Mouse (Mus musculus): Measurements from ENCODE around the gene Ccnjl. TPM values are rescaled to one million over a fixed set of nuclear protein-coding genes. Genes with fewer than 3 reads are reported as not detected.

The Ccnjl gene
- polyA plus RNA-seq, 1 experiment from 2014 or later, result 14.4 TPM

- H3K9ac ChIP-seq, result no peak overlapping the region
- peaks cover 17% of the 10 kb centered on the region for H3K36me3 ChIP-seq
- H3K27me3 ChIP-seq, result no peaks in the 10 kb centered on the region
- no peak overlapping the region for H3K4me3 ChIP-seq
- H3K4me2 ChIP-seq (replicated peaks), result no peak overlapping the region
- H3K27ac ChIP-seq, result no peak overlapping the region
- no peaks in the 10 kb centered on the region for H3K9me3 ChIP-seq
- peaks cover 20% of the 10 kb centered on the region for H3K4me1 ChIP-seq
- 76% methylated on average over 6 of the region's 6 CpGs for WGBS
- ATAC-seq (ENCODE audit: low FRiP score, low read depth), result no peak
Measured at GRCm38 (mm10) chr11:43552675-43553074, 24.1 kb downstream of the Ccnjl start.

GRCm38 (mm10) chr11:43556538-43556937 is 28.0 kb downstream of the Ccnjl start:
- no peak for ATAC-seq (ENCODE audit: low FRiP score, low read depth)
- Histone ChIP-seq H3K27ac (no peak overlapping the region), H3K4me3 (no peak overlapping the region), H3K9me3 (no peaks in the 10 kb centered on the region), H3K9ac (no peak overlapping the region), H3K4me2 (replicated peaks) (no peak overlapping the region), H3K27me3 (no peaks in the 10 kb centered on the region), H3K36me3 (peaks cover 40% of the 10 kb centered on the region), H3K4me1 (no peaks in the 10 kb centered on the region)
- WGBS, result 85% methylated on average over 11 of the region's 11 CpGs

DNA sequence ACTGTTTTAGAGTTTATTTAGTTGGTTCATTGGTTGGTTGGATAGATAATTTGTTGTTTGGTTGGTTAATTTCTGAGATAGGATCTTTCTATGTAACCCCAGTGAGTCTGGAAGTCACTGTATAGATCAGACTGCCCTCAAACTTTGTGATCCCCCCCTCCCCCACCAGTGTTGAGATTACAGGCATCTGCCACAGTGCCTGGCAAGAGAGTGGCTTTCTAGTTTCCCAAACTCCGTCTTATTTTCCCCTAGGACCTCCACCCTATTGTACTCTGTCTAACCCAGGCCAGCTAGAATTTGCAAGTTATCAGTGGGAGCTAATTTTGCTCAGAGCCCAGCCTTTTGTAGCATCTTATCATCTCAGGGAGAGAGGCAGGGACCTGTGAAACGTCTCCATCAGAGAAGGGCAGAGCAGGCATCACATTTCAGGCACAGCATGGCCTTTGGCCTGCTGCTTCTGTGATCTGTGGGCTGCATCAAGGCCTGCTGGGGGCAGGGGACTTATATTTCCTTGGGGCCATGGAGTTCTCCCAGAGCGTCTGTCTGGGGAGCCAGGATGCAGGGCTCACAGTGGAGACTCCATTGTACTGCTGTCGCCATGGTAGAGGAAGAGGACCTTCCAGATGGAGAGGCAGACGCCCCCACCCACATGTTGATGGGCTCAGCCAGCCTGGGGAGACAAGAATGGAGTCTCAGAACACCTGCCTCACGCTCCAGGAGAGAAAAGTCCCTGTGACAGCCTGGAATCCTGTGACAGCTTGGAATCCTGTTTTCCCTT is 31.1 kb downstream of the Ccnjl start:
- ATAC-seq (ENCODE audit: low FRiP score, low read depth), result no peak
- Histone ChIP-seq H3K27me3 (no peaks in the 10 kb centered on the region), H3K4me2 (replicated peaks) (no peak overlapping the region), H3K9ac (no peak overlapping the region), H3K9me3 (no peaks in the 10 kb centered on the region), H3K4me3 (no peak overlapping the region), H3K36me3 (peaks cover 41% of the 10 kb centered on the region), H3K27ac (no peak overlapping the region), H3K4me1 (peaks cover under 1% of the 10 kb centered on the region; the same call in 1 of the 2 replicates)
- WGBS, result 17% methylated on average over 6 of the region's 6 CpGs

DNA sequence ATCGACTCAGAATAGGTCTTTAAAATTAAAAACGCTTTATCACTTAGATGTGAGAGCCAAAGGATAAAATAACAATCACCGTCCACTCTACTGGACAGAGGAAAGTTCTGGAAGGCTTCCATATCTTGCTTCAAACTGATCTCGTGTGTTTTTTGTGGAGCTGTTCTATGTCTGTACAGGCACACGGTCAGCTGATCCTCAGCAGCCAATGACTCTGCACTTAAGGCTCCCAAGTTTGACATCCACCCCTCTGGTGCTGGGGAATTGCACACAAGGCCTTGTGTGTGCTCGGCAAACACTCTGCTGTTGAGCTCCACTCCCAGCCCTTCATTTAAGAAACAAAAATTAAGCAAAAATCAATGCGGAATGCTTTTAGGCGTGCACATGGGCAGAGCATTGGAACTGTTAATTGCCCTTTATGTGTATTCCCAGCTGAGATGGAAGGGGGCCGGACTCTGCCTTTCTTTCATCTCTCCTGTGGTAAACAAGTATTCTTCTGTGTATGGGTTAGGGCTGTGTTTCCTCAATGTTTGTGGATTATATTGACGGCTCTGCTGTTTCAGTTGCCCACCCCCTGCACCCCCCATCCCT is 35.2 kb downstream of the Ccnjl start:
- H3K36me3 ChIP-seq, result peaks cover 16% of the 10 kb centered on the region
- ATAC-seq (ENCODE audit: low FRiP score, low read depth), result 0 out of 2 replicates have a peak, but pooled peaks have one; percentile 30
- H3K27me3 ChIP-seq, result no peaks in the 10 kb centered on the region
- H3K4me1 ChIP-seq, result peaks cover 27% of the 10 kb centered on the region
- 58% methylated on average over 10 of the region's 10 CpGs for WGBS
- H3K9ac ChIP-seq, result no peak overlapping the region
- H3K4me3 ChIP-seq, result no peak overlapping the region
- H3K4me2 ChIP-seq (replicated peaks), result no peak overlapping the region
- H3K27ac ChIP-seq, result 0 out of 2 replicates have a peak overlapping the region, but pooled peaks have one; percentile 16
- no peaks in the 10 kb centered on the region for H3K9me3 ChIP-seq

DNA sequence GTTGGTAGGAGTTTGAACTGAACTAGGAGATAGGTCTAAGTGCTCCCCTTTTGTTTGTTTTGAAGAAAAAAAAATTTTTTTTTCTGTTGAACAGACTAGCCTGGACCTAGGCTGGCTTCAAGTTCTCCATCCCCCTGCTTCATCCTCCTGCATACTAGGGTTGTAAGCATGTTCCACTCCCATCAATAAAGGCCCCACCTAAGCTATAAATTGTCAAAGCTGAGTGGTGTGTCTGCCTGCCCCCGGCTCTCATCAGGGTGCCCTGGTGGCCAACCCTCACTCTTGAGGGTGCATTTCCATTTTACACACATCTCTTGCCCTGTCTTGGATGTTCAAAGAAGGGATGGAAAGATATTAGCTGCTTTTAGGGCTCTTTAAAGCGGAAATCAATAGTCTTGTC is 36.8 kb downstream of the Ccnjl start:
- Histone ChIP-seq H3K4me1 (peaks cover 30% of the 10 kb centered on the region), H3K4me3 (no peak overlapping the region), H3K9ac (0 out of 2 replicates have a peak overlapping the region, but pooled peaks have one; percentile 0), H3K9me3 (no peaks in the 10 kb centered on the region), H3K4me2 (replicated peaks) (no peak overlapping the region), H3K27me3 (no peaks in the 10 kb centered on the region), H3K36me3 (peaks cover 12% of the 10 kb centered on the region), H3K27ac (no peak overlapping the region)
- ATAC-seq (ENCODE audit: low FRiP score, low read depth), result no peak
- 20% methylated on average over 2 of the region's 2 CpGs for WGBS

DNA sequence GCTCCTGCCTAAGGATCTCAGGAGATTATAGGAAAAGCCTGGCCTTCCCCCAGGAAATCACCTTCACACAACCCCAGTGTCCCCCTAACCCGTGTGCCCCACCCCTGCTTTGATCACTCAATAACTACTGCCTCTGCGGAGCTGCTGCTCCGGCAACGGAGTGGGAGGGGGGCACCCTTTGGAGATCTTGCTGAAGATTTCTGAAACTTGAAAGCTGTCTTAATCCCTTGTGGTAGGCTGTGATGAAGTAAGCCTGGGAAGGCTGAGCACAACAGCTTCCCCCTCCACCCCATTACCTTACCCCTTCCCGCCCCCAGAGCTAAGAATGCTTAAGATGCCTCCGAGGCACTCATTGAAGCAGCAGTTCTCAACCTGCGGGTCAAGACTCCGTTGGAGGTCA is 37.3 kb downstream of the Ccnjl start:
- Histone ChIP-seq H3K4me1 (peaks cover 30% of the 10 kb centered on the region), H3K9ac (0 out of 2 replicates have a peak overlapping the region, but pooled peaks have one; percentile 0), H3K4me3 (no peak overlapping the region), H3K27ac (no peak overlapping the region), H3K27me3 (no peaks in the 10 kb centered on the region), H3K4me2 (replicated peaks) (no peak overlapping the region), H3K9me3 (no peaks in the 10 kb centered on the region), H3K36me3 (peaks cover 8% of the 10 kb centered on the region)
- 9% methylated on average over 8 of the region's 8 CpGs for WGBS
- no peak for ATAC-seq (ENCODE audit: low FRiP score, low read depth)

- no peak overlapping the region for H3K9ac ChIP-seq
- H3K27me3 ChIP-seq, result no peaks in the 10 kb centered on the region
- H3K9me3 ChIP-seq, result no peaks in the 10 kb centered on the region
- H3K4me2 ChIP-seq (replicated peaks), result no peak overlapping the region
- H3K36me3 ChIP-seq, result peaks cover 6% of the 10 kb centered on the region; the same call in 1 of the 2 replicates
- no peak overlapping the region for H3K4me3 ChIP-seq
- 59% methylated on average over 5 of the region's 5 CpGs for WGBS
- peak overlapping the region; percentile 39; the same call in 1 of the 2 replicates for H3K27ac ChIP-seq
- no peak; the same call in 1 of the 2 replicates for ATAC-seq (ENCODE audit: low FRiP score, low read depth)
- H3K4me1 ChIP-seq, result peaks cover 30% of the 10 kb centered on the region
Measured at GRCm38 (mm10) chr11:43566696-43567095, 38.1 kb downstream of the Ccnjl start.

GRCm38 (mm10) chr11:43568263-43568662 is 39.7 kb downstream of the Ccnjl start:
- Histone ChIP-seq H3K9me3 (no peaks in the 10 kb centered on the region), H3K9ac (no peak overlapping the region), H3K4me2 (replicated peaks) (no peak overlapping the region), H3K4me3 (no peak overlapping the region), H3K36me3 (peaks cover 2% of the 10 kb centered on the region; the same call in 1 of the 2 replicates), H3K27me3 (no peaks in the 10 kb centered on the region), H3K27ac (0 out of 2 replicates have a peak overlapping the region, but pooled peaks have one; percentile 10), H3K4me1 (peaks cover 30% of the 10 kb centered on the region)
- no peak for ATAC-seq (ENCODE audit: low FRiP score, low read depth)
- 66% methylated on average over 5 of the region's 5 CpGs for WGBS

GRCm38 (mm10) chr11:43569188-43569587 is 40.6 kb downstream of the Ccnjl start:
- no peaks in the 10 kb centered on the region for H3K9me3 ChIP-seq
- ATAC-seq (ENCODE audit: low FRiP score, low read depth), result no peak
- 78% methylated on average over 5 of the region's 5 CpGs for WGBS
- H3K27me3 ChIP-seq, result no peaks in the 10 kb centered on the region
- H3K4me2 ChIP-seq (replicated peaks), result no peak overlapping the region
- no peak overlapping the region for H3K9ac ChIP-seq
- peak overlapping the region; percentile 52; the same call in 1 of the 2 replicates for H3K27ac ChIP-seq
- H3K4me3 ChIP-seq, result no peak overlapping the region
- H3K36me3 ChIP-seq, result peaks cover 6% of the 10 kb centered on the region; the same call in 1 of the 2 replicates
- H3K4me1 ChIP-seq, result peaks cover 30% of the 10 kb centered on the region

DNA sequence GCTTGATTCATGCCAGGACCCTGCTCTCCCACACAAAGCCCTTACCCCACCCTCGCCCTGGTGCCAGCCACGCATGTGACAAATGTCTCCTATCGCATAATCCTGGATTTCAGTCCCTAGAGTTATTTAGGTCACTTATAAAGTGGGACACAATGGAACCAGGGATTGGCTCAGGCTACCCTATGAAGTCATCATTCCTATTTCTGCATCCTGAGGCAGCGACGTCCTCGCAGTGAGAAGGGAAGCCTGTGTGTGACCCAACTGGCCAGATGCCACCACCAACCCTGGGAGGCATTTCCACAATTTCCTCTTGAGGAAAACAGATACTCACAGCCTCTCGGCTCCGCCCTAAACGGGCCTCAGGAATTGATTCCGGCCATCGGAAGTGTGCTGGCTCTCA is 41.0 kb downstream of the Ccnjl start:
- peaks cover 6% of the 10 kb centered on the region; the same call in 1 of the 2 replicates for H3K36me3 ChIP-seq
- no peak overlapping the region for H3K4me3 ChIP-seq
- no peaks in the 10 kb centered on the region for H3K27me3 ChIP-seq
- no peak overlapping the region for H3K4me2 ChIP-seq (replicated peaks)
- H3K9me3 ChIP-seq, result no peaks in the 10 kb centered on the region
- 75% methylated on average over 11 of the region's 11 CpGs for WGBS
- no peak for ATAC-seq (ENCODE audit: low FRiP score, low read depth)
- peak overlapping the region; percentile 52; the same call in 1 of the 2 replicates for H3K27ac ChIP-seq
- H3K4me1 ChIP-seq, result peaks cover 30% of the 10 kb centered on the region
- H3K9ac ChIP-seq, result no peak overlapping the region

DNA sequence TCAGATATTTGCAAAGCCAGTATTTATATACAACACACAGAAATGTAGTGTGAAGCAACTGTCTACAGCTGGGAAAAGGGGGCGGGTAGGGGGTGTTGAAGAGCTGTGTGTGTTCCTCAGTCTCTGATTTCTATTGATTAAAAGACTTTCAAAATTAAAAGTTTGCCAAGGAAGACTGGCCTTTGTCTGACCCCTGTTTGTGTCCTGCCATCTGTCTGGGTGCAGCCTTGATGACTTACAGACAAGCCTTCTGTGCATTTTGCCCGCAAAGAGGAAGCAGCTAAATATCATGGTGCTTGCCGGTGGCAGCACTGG is 46.4 kb downstream of the Ccnjl start:
- Histone ChIP-seq H3K27me3 (no peaks in the 10 kb centered on the region), H3K4me1 (peaks cover 12% of the 10 kb centered on the region), H3K9ac (no peak overlapping the region), H3K4me2 (replicated peaks) (0 out of 2 replicates have a peak overlapping the region, but pooled peaks have one; percentile 1), H3K36me3 (peaks cover 16% of the 10 kb centered on the region), H3K4me3 (no peak overlapping the region), H3K9me3 (no peaks in the 10 kb centered on the region), H3K27ac (0 out of 2 replicates have a peak overlapping the region, but pooled peaks have one; percentile 58)
- ATAC-seq (ENCODE audit: low FRiP score, low read depth), result no peak
- WGBS, result 19% methylated on average over 3 of the region's 3 CpGs

All from limb, embryonic 13.5 days (tissue).